Mouse (Mus musculus): ENCODE data around the gene Fam84b.

DNA sequence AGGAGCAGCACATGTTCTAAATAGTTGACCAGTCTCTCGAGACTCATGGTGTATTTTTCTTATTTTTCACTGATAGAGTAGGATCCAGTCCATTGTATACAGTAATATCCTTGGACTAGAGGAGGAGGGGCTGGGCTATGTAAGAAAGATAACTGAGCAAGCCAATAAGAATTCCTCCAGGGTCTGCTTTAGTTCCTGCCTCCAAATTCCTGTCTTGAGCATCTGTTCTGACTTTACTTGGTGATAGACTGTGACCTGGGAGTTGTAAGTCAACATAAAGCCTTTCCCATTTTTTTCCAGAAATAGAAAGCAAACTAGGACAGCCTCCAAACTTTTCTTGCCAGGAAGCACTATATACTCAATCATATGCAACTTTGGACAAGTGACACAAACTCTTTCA lies 64.5 kb downstream of the Fam84b start:
- TF ChIP-seq CTCF (IDR thresholded peaks at IDR 0.05; ENCODE audit: control insufficient read depth, insufficient read depth, insufficient replicate concordance, low read depth, low read length) (no peak), POLR2A (IDR thresholded peaks at IDR 0.05; ENCODE audit: control insufficient read depth, low read depth, low read length) (no peak)
